Mouse (Mus musculus) CH12.LX (cell line): ENCODE measurements at regions not wholly inside any gene's neighbourhood (a gene's known extent, or its start where the extent isn't known, plus 50 kb on each side); places are given as distances from the start of the nearest gene placed in this dataset.

Source experiments
- DNase-seq: peaks from one replicate; pipeline ENCODE4 v3.0.0-alpha.2; 2013; ENCODE audit errors: extremely low read depth
- H3K27ac ChIP-seq: 2 replicates; pipeline ENCODE4 v1.5.1; 2012; ENCODE audit warnings: low read depth, mild to moderate bottlenecking, control low read depth, moderate library complexity; ENCODE audit not compliant: insufficient read depth
- H3K27me3 ChIP-seq: replicated peaks from 2 replicates; pipeline ENCODE3; 2012; ENCODE audit warnings: inconsistent platforms
- H3K36me3 ChIP-seq, 2 experiments: replicated peaks in 1 of 2; 2 replicates each; pipeline versions ENCODE3 to v1.6.1; 2012; ENCODE audit warnings: inconsistent platforms in 1 of 2, low read length in 1 of 2, mild to moderate bottlenecking in 1 of 2, mixed read lengths in 1 of 2, moderate library complexity in 1 of 2; ENCODE audit not compliant: control insufficient read depth in 1 of 2, insufficient read depth in 1 of 2
- H3K4me1 ChIP-seq, 2 experiments: 2 replicates each; pipeline ENCODE4 v1.6.1; 2012; ENCODE audit warnings: inconsistent platforms in 1 of 2, moderate library complexity in 1 of 2; ENCODE audit not compliant: insufficient read depth in 2 of 2, control insufficient read depth in 1 of 2
- H3K4me2 ChIP-seq: 2 replicates; pipeline ENCODE4 v1.6.1; 2012; ENCODE audit warnings: low read depth, mild to moderate bottlenecking, control low read depth; ENCODE audit not compliant: poor library complexity, insufficient read depth, severe bottlenecking
- H3K4me3 ChIP-seq, 3 experiments: fragments of 150-350 bp in 1 of 3; sonication (generic) in 1 of 3; replicated peaks in 1 of 3; 2 replicates each; pipeline versions ENCODE3 to v1.5.1; 2011 to 2012; ENCODE audit warnings: low read depth in 2 of 3, low read length in 2 of 3, mild to moderate bottlenecking in 2 of 3, moderate library complexity in 2 of 3, control low read depth in 1 of 3, improper control_type of control experiment in 1 of 3, inconsistent platforms in 1 of 3, mixed read lengths in 1 of 3; ENCODE audit not compliant: poor library complexity in 1 of 3
- H3K79me2 ChIP-seq: replicated peaks from 2 replicates; pipeline ENCODE4 v1.6.1; 2012; ENCODE audit warnings: mild to moderate bottlenecking, moderate library complexity; ENCODE audit not compliant: control insufficient read depth, poor library complexity, insufficient read depth, severe bottlenecking; ENCODE audit errors: extremely low read depth
- H3K9ac ChIP-seq: 2 replicates; pipeline ENCODE4 v1.6.1; 2012; ENCODE audit warnings: low read depth, mild to moderate bottlenecking, control low read depth, moderate library complexity; ENCODE audit not compliant: insufficient read depth
- H3K9me3 ChIP-seq: replicated peaks from 2 replicates; pipeline ENCODE3; 2012; ENCODE audit warnings: low read length, inconsistent platforms, mixed read lengths
- BHLHE40 ChIP-seq: IDR thresholded peaks from 2 replicates; pipeline ENCODE4 v1.6.1; 2011; ENCODE audit warnings: mild to moderate bottlenecking, low read depth, low read length, improper control_type of control experiment
- CHD2 ChIP-seq: IDR thresholded peaks from 2 replicates; pipeline ENCODE4 v1.6.1; 2011; ENCODE audit warnings: low read length, improper control_type of control experiment
- ELF1 ChIP-seq: IDR thresholded peaks from 2 replicates; pipeline ENCODE4 v1.6.1; 2014; ENCODE audit warnings: low read depth, mild to moderate bottlenecking, inconsistent platforms, low read length, improper control_type of control experiment
- EP300 ChIP-seq: IDR thresholded peaks from 2 replicates; pipeline ENCODE4 v1.6.1; 2011; ENCODE audit warnings: low read length, improper control_type of control experiment
- GABPA ChIP-seq: IDR thresholded peaks from 2 replicates; pipeline ENCODE4 v1.6.1; 2012; ENCODE audit warnings: low read depth, low read length, improper control_type of control experiment, inconsistent platforms; ENCODE audit not compliant: insufficient replicate concordance
- HCFC1 ChIP-seq: IDR thresholded peaks from 2 replicates; pipeline ENCODE4 v1.6.1; 2012; ENCODE audit warnings: low read depth, mild to moderate bottlenecking, inconsistent platforms, low read length, improper control_type of control experiment
- IRF4 ChIP-seq: IDR thresholded peaks from 2 replicates; pipeline ENCODE4 v1.6.1; 2014; ENCODE audit warnings: low read depth, mild to moderate bottlenecking, inconsistent platforms, low read length, improper control_type of control experiment
- KAT2A ChIP-seq: IDR thresholded peaks from 2 replicates; pipeline ENCODE4 v1.6.1; 2012; ENCODE audit warnings: low read length, improper control_type of control experiment, inconsistent platforms; ENCODE audit not compliant: insufficient replicate concordance
- MAZ ChIP-seq: IDR thresholded peaks from 2 replicates; pipeline ENCODE4 v1.6.1; 2012; ENCODE audit warnings: low read depth, mild to moderate bottlenecking, inconsistent platforms, low read length, improper control_type of control experiment, moderate library complexity
- MEF2A ChIP-seq: IDR thresholded peaks from 2 replicates; pipeline ENCODE4 v1.6.1; 2014; ENCODE audit warnings: low read depth, mild to moderate bottlenecking, inconsistent platforms, low read length, improper control_type of control experiment, borderline replicate concordance
- MYC ChIP-seq: IDR thresholded peaks from 2 replicates; pipeline ENCODE4 v1.6.1; 2011; ENCODE audit warnings: low read depth, mild to moderate bottlenecking, improper control_type of control experiment, low read length
- NELFE ChIP-seq: IDR thresholded peaks from 2 replicates; pipeline ENCODE4 v1.6.1; 2011; ENCODE audit warnings: low read depth, low read length, improper control_type of control experiment
- POLR2A ChIP-seq: IDR thresholded peaks from 2 replicates; pipeline ENCODE4 v1.6.1; 2011; ENCODE audit warnings: low read depth, mild to moderate bottlenecking, improper control_type of control experiment, low read length
- POLR2AphosphoS2 ChIP-seq: IDR thresholded peaks from 2 replicates; pipeline ENCODE4 v1.6.1; 2011; ENCODE audit warnings: low read depth, low read length, improper control_type of control experiment
- RAD21 ChIP-seq: IDR thresholded peaks from 2 replicates; pipeline ENCODE4 v1.6.1; 2011; ENCODE audit warnings: low read depth, mild to moderate bottlenecking, low read length, improper control_type of control experiment, moderate library complexity
- RCOR1 ChIP-seq: conservative IDR thresholded peaks from 2 replicates; pipeline ENCODE4 v1.6.1; 2012; ENCODE audit warnings: low read depth, mild to moderate bottlenecking, inconsistent platforms, low read length, improper control_type of control experiment
- TBP ChIP-seq: conservative IDR thresholded peaks from 2 replicates; pipeline ENCODE4 v1.6.1; 2011; ENCODE audit warnings: low read depth, low read length, improper control_type of control experiment
- TCF12 ChIP-seq: IDR thresholded peaks from 2 replicates; pipeline ENCODE4 v1.6.1; 2014; ENCODE audit warnings: low read depth, mild to moderate bottlenecking, inconsistent platforms, low read length, improper control_type of control experiment
- UBTF ChIP-seq: IDR thresholded peaks from 2 replicates; pipeline ENCODE4 v1.6.1; 2012; ENCODE audit warnings: low read depth, mild to moderate bottlenecking, inconsistent platforms, low read length, improper control_type of control experiment, moderate library complexity
- USF1 ChIP-seq: IDR thresholded peaks from 2 replicates; pipeline ENCODE4 v1.6.1; 2014; ENCODE audit warnings: low read depth, mild to moderate bottlenecking, inconsistent platforms, low read length, improper control_type of control experiment
- USF2 ChIP-seq: conservative IDR thresholded peaks from 2 replicates; pipeline ENCODE4 v1.6.1; 2011; ENCODE audit warnings: low read depth, low read length, improper control_type of control experiment
- ZMIZ1 ChIP-seq: IDR thresholded peaks from 2 replicates; pipeline ENCODE4 v1.6.1; 2012; ENCODE audit warnings: low read depth, mild to moderate bottlenecking, inconsistent platforms, low read length, improper control_type of control experiment
- ZNF384 ChIP-seq: IDR thresholded peaks from 2 replicates; pipeline ENCODE4 v1.6.1; 2012; ENCODE audit warnings: low read depth, low read length, improper control_type of control experiment, inconsistent platforms
- dilution Hi-C: fragments of 300-500 bp; cut with MboI; formaldehyde crosslinking; loops from 2 replicates; pipeline ENCODE4 v1.14.3; 2020; ENCODE audit warnings: low sequenced_read_pairs; ENCODE audit not compliant: extremely low pct_unique_long_range_greater_than_20kb, extremely low pct_ligation_motif_present
- in situ Hi-C: fragments of 300-500 bp; cut with MboI; formaldehyde crosslinking; loops from 3 replicates; pipeline ENCODE4 v1.14.3; 2019; ENCODE audit warnings: low sequenced_read_pairs, low pct_ligation_motif_present, low pct_unique_long_range_greater_than_20kb, mixed read lengths

DNA sequence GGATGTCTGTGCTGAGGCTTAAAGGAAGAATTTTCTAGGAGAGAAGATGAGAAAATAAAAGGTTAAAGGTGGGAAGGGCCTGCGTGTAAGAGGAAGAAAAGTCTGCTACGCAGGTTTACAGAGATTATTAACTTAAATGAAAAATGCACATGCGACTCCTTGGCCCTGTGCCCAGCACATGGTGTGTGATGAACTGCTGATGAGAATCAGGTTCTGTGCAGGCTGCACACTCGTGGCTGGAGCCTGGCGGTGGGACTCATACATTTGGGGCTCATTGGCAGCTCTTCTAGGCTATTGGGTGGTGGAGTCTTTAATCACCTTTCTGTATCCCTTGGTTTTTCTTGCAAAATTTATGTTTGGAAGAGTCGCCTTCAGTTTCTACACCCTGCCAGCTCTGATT is 85.1 kb upstream of the Akt3 start:
- Histone ChIP-seq H3K79me2 (no peaks in the 10 kb centered on the region), H3K4me1 (peaks cover 2 to 15% of the 10 kb centered on the region in 2 experiments; a peak in 3 of 4 replicates), H3K27me3 (no peaks in the 10 kb centered on the region), H3K36me3 (no peaks in the 10 kb centered on the region)
- TF ChIP-seq ZMIZ1 (no peak), POLR2AphosphoS2 (no peak), TBP (no peak), ELF1 (no peak), CHD2 (no peak), MAZ (no peak), MYC (no peak), NELFE (no peak), IRF4 (no peak), BHLHE40 (no peak), EP300 (no peak), USF2 (no peak), UBTF (no peak), TCF12 (no peak)
- TF ChIP-seq, all 38 proteins: peak for 0
- in situ Hi-C loops = no loop called here
- no peak overlapping the region for H3K4me3 ChIP-seq
- dilution Hi-C loops = no loop called here
- no peaks in the 10 kb centered on the region for H3K9me3 ChIP-seq
- H3K9ac ChIP-seq = no peak overlapping the region
- no peak for DNase-seq
- H3K4me2 ChIP-seq = no peak overlapping the region
- no peak overlapping the region for H3K27ac ChIP-seq

DNA sequence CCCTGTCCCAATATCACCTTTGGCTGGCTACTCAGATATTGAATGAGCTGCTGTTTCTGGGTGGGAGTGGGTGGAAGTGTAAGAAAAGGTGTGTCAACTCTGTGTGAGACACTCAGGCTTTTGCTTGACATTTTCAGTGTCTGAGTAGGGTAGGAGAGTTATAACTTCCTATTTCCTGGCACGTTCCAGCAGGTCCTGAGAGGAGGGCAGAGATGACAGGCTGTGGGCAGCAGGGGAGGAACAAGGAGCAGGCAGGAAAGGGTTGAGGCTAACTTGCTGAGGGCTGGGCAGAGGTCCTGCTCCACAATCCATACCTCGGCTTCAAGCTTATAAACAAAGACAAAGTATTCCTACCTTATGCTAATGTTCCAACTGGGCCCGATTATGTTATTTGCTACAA is 82.2 kb upstream of the Akt3 start:
- no peaks in the 10 kb centered on the region for H3K36me3 ChIP-seq
- dilution Hi-C loops (no loop called here), in situ Hi-C loops (no loop called here)
- H3K27ac ChIP-seq = no peak overlapping the region
- H3K79me2 ChIP-seq = no peaks in the 10 kb centered on the region
- H3K4me1 ChIP-seq = peaks cover 2 to 17% of the 10 kb centered on the region in 2 experiments; a peak in 3 of 4 replicates
- TF ChIP-seq KAT2A (no peak), RCOR1 (no peak), USF1 (no peak), GABPA (no peak), POLR2A (no peak), HCFC1 (no peak), RAD21 (no peak), ZMIZ1 (no peak), MEF2A (no peak), CHD2 (no peak), ZNF384 (no peak)
- H3K27me3 ChIP-seq = no peaks in the 10 kb centered on the region
- no peak overlapping the region for H3K9ac ChIP-seq
- H3K4me3 ChIP-seq = no peak overlapping the region
- DNase-seq = no peak
- H3K4me2 ChIP-seq = no peak overlapping the region
- no peaks in the 10 kb centered on the region for H3K9me3 ChIP-seq
